Mouse (Mus musculus) E14TG2a.4 (cell line): ENCODE data around the gene Snx15.

Experiments
- H3K27me3 ChIP-seq: 2 replicates; pipeline ENCODE4 v1.6.1; 2014; ENCODE audit warnings: low read length, control low read depth; ENCODE audit not compliant: insufficient read depth
- H3K36me3 ChIP-seq: 2 replicates; pipeline ENCODE4 v1.6.1; 2014; ENCODE audit warnings: low read length, control low read depth; ENCODE audit not compliant: insufficient read depth
- H3K4me1 ChIP-seq: replicated peaks from 2 replicates; pipeline ENCODE4 v1.6.1; 2014; ENCODE audit warnings: low read depth, low read length, control low read depth
- H3K4me3 ChIP-seq: replicated peaks from 2 replicates; pipeline ENCODE4 v1.5.1; 2014; ENCODE audit warnings: mild to moderate bottlenecking, low read length
- H3K9me3 ChIP-seq: 2 replicates; pipeline ENCODE4 v1.6.1; 2014; ENCODE audit warnings: low read length, control low read depth
- CTCF ChIP-seq: conservative IDR thresholded peaks from 2 replicates; pipeline ENCODE4 v1.5.1; 2014; ENCODE audit warnings: low read length
- NANOG ChIP-seq: IDR thresholded peaks from 2 replicates; pipeline ENCODE4 v1.6.1; 2014; ENCODE audit warnings: borderline replicate concordance, low read length, mixed read lengths
- POU5F1 ChIP-seq: IDR thresholded peaks from 2 replicates; pipeline ENCODE4 v1.6.1; 2014; ENCODE audit warnings: low read length, borderline replicate concordance

The Snx15 gene

GRCm38 (mm10) chr19:6127760-6128341, at the start of gene Snx15:
TSS of gene Snx15 (minus strand) at chr19:6128304.
- Histone ChIP-seq H3K36me3 (no peaks in the 10 kb centered on the region), H3K4me1 (peaks cover 37% of the 10 kb centered on the region), H3K4me3 (peak within 1 kb of the TSS; percentile 82), H3K27me3 (no peaks in the 10 kb centered on the region), H3K9me3 (no peaks in the 10 kb centered on the region)
- TF ChIP-seq CTCF, result no peak

- TF ChIP-seq NANOG, result no peak
- TF ChIP-seq CTCF, result no peak
- TF ChIP-seq POU5F1, result no peak
- no peaks in the 10 kb centered on the region for H3K9me3 ChIP-seq
- H3K27me3 ChIP-seq, result 0 out of 2 replicates have a peak, but pooled peaks cover 4% of the 10 kb centered on the region
- no peak overlapping the region for H3K4me3 ChIP-seq
- H3K36me3 ChIP-seq, result no peaks in the 10 kb centered on the region
- H3K4me1 ChIP-seq, result peaks cover 7% of the 10 kb centered on the region
Observed at GRCm38 (mm10) chr19:6174771-6175170, 46.7 kb upstream of the Snx15 start.

GRCm38 (mm10) chr19:6171215-6171614, 43.1 kb upstream of the Snx15 start:
- no peak for TF ChIP-seq NANOG
- Histone ChIP-seq H3K9me3 (no peaks in the 10 kb centered on the region), H3K36me3 (no peaks in the 10 kb centered on the region), H3K4me1 (peaks cover 7% of the 10 kb centered on the region), H3K4me3 (no peak overlapping the region), H3K27me3 (0 out of 2 replicates have a peak, but pooled peaks cover 4% of the 10 kb centered on the region)

GRCm38 (mm10) chr19:6166750-6167149, 38.6 kb upstream of the Snx15 start:
- Histone ChIP-seq H3K9me3 (no peaks in the 10 kb centered on the region), H3K36me3 (no peaks in the 10 kb centered on the region), H3K27me3 (0 out of 2 replicates have a peak, but pooled peaks cover 11% of the 10 kb centered on the region), H3K4me1 (peaks cover 20% of the 10 kb centered on the region), H3K4me3 (no peak overlapping the region)
- TF ChIP-seq NANOG, result no peak
- peak; percentile 49 for TF ChIP-seq CTCF
- TF ChIP-seq POU5F1, result no peak

GRCm38 (mm10) chr19:6163872-6164547, 35.9 kb upstream of the Snx15 start:
- Histone ChIP-seq H3K4me1 (peaks cover 12% of the 10 kb centered on the region), H3K9me3 (no peaks in the 10 kb centered on the region), H3K36me3 (no peaks in the 10 kb centered on the region), H3K4me3 (no peak overlapping the region), H3K27me3 (peaks cover 16% of the 10 kb centered on the region; the same call in 1 of the 2 replicates)
- no peak for TF ChIP-seq CTCF
- no peak for TF ChIP-seq POU5F1
- no peak for TF ChIP-seq NANOG

- no peaks in the 10 kb centered on the region for H3K9me3 ChIP-seq
- H3K27me3 ChIP-seq, result peaks cover 8% of the 10 kb centered on the region; the same call in 1 of the 2 replicates
- peaks cover 5% of the 10 kb centered on the region for H3K4me1 ChIP-seq
- H3K4me3 ChIP-seq, result no peak overlapping the region
- no peak for TF ChIP-seq POU5F1
- TF ChIP-seq NANOG, result no peak
- no peak for TF ChIP-seq CTCF
- H3K36me3 ChIP-seq, result no peaks in the 10 kb centered on the region
Observed at GRCm38 (mm10) chr19:6157220-6157619, 29.1 kb upstream of the Snx15 start.

- H3K27me3 ChIP-seq, result peaks cover 3% of the 10 kb centered on the region
- H3K9me3 ChIP-seq, result no peaks in the 10 kb centered on the region
- no peak overlapping the region for H3K4me3 ChIP-seq
- no peaks in the 10 kb centered on the region for H3K36me3 ChIP-seq
- H3K4me1 ChIP-seq, result peaks cover 5% of the 10 kb centered on the region
- TF ChIP-seq POU5F1 (no peak), NANOG (no peak), CTCF (no peak)
Observed at GRCm38 (mm10) chr19:6156372-6156771, 28.3 kb upstream of the Snx15 start.

- Histone ChIP-seq H3K4me3 (no peak overlapping the region), H3K36me3 (no peaks in the 10 kb centered on the region), H3K9me3 (no peaks in the 10 kb centered on the region), H3K27me3 (peaks cover 7% of the 10 kb centered on the region), H3K4me1 (peaks cover 5% of the 10 kb centered on the region)
- no peak for TF ChIP-seq POU5F1
- TF ChIP-seq NANOG, result no peak
- no peak for TF ChIP-seq CTCF
Observed at GRCm38 (mm10) chr19:6155174-6155573, 27.1 kb upstream of the Snx15 start.

GRCm38 (mm10) chr19:6144842-6145241, 16.7 kb upstream of the Snx15 start:
- Histone ChIP-seq H3K4me1 (peaks cover 12% of the 10 kb centered on the region), H3K27me3 (peaks cover 3% of the 10 kb centered on the region; the same call in 1 of the 2 replicates), H3K36me3 (no peaks in the 10 kb centered on the region), H3K9me3 (no peaks in the 10 kb centered on the region), H3K4me3 (no peak overlapping the region)
- no peak for TF ChIP-seq NANOG
- TF ChIP-seq CTCF, result no peak
- TF ChIP-seq POU5F1, result no peak
